Mouse (Mus musculus): Measurements from ENCODE around the gene Actr3.
A peak's percentile ranks its signal among the peaks of the same experiment; 100 is the strongest.
"Not testable (repeated sequence)": the region's sequence is repeated elsewhere in the genome, so short reads cannot be mapped to it uniquely, and the experiment has no call there.

The Actr3 gene

GRCm38 (mm10) chr1:125438826-125439225 is 3.3 kb upstream of the Actr3 start:
- DNase-seq (ENCODE audit: low spot score in 2 of 2), result no peak

GRCm38 (mm10) chr1:125437927-125438326 is 2.4 kb upstream of the Actr3 start:
- no peak for DNase-seq (ENCODE audit: low spot score in 2 of 2)

GRCm38 (mm10) chr1:125437161-125437560 is 1.6 kb upstream of the Actr3 start:
- DNase-seq (ENCODE audit: low spot score in 2 of 2), result no peak

- no peak for DNase-seq (ENCODE audit: low spot score in 2 of 2)
Observed at GRCm38 (mm10) chr1:125435018-125435368, 534 bp downstream of the Actr3 start.

GRCm38 (mm10) chr1:125434485-125435001 is 984 bp downstream of the Actr3 start:
- DNase-seq (ENCODE audit: low spot score in 2 of 2), result peak; percentile 63 to 66

GRCm38 (mm10) chr1:125431286-125431685 is 4.2 kb downstream of the Actr3 start:
- DNase-seq (ENCODE audit: low spot score in 2 of 2), result no peak

GRCm38 (mm10) chr1:125430737-125431136 is 4.8 kb downstream of the Actr3 start:
- DNase-seq (ENCODE audit: low spot score in 2 of 2), result no peak

- DNase-seq (ENCODE audit: low spot score in 2 of 2), result no peak
Observed at GRCm38 (mm10) chr1:125429984-125430383, 5.5 kb downstream of the Actr3 start.

GRCm38 (mm10) chr1:125428315-125428714 is 7.2 kb downstream of the Actr3 start:
- no peak for DNase-seq (ENCODE audit: low spot score in 2 of 2)

- DNase-seq (ENCODE audit: low spot score in 2 of 2), result no peak
Observed at GRCm38 (mm10) chr1:125426387-125427045, 9.0 kb downstream of the Actr3 start.

GRCm38 (mm10) chr1:125419906-125420305 is 15.6 kb downstream of the Actr3 start:
- DNase-seq (ENCODE audit: low spot score in 2 of 2), result no peak

GRCm38 (mm10) chr1:125418732-125419131 is 16.8 kb downstream of the Actr3 start:
- DNase-seq (ENCODE audit: low spot score in 2 of 2), result no peak

GRCm38 (mm10) chr1:125407220-125407619 is 28.3 kb downstream of the Actr3 start:
- no peak for DNase-seq (ENCODE audit: low spot score in 2 of 2)

GRCm38 (mm10) chr1:125395391-125395790 is 40.1 kb downstream of the Actr3 start:
- DNase-seq (ENCODE audit: low spot score in 2 of 2), result no peak

- not testable (repeated sequence) for DNase-seq (ENCODE audit: low spot score in 2 of 2)
Observed at GRCm38 (mm10) chr1:125393324-125393723, 42.2 kb downstream of the Actr3 start.

- not testable (repeated sequence) for DNase-seq (ENCODE audit: low spot score in 2 of 2)
Observed at GRCm38 (mm10) chr1:125390065-125390754, 45.3 kb downstream of the Actr3 start.

GRCm38 (mm10) chr1:125389634-125390033 is 45.9 kb downstream of the Actr3 start:
- not testable (repeated sequence) for DNase-seq (ENCODE audit: low spot score in 2 of 2)

- DNase-seq (ENCODE audit: low spot score in 2 of 2), result no peak
Observed at GRCm38 (mm10) chr1:125388370-125388769, 47.2 kb downstream of the Actr3 start.

- DNase-seq (ENCODE audit: low spot score in 2 of 2), result no peak
Observed at GRCm38 (mm10) chr1:125386217-125386616, 49.3 kb downstream of the Actr3 start.

GRCm38 (mm10) chr1:125382622-125383021 is 52.9 kb downstream of the Actr3 start:
- peak in 1 of 2 experiments; percentile 47 for DNase-seq (ENCODE audit: low spot score in 2 of 2)

GRCm38 (mm10) chr1:125378889-125379288 is 56.6 kb downstream of the Actr3 start:
- DNase-seq (ENCODE audit: low spot score in 2 of 2), result no peak

GRCm38 (mm10) chr1:125372855-125373254 is 62.7 kb downstream of the Actr3 start:
- no peak for DNase-seq (ENCODE audit: low spot score in 2 of 2)

- DNase-seq (ENCODE audit: low spot score in 2 of 2), result peak in 1 of 2 experiments; percentile 56
Observed at GRCm38 (mm10) chr1:125370779-125371178, 64.7 kb downstream of the Actr3 start.
